Mouse (Mus musculus) 3T3-L1 (cell line): Measurements from ENCODE around the gene Heatr5a.

Experiments
- DNase-seq: peaks from one replicate; pipeline ENCODE4 v3.0.0-alpha.2; 2015; ENCODE audit warnings: low read depth, low spot score

Heatr5a gene

DNA sequence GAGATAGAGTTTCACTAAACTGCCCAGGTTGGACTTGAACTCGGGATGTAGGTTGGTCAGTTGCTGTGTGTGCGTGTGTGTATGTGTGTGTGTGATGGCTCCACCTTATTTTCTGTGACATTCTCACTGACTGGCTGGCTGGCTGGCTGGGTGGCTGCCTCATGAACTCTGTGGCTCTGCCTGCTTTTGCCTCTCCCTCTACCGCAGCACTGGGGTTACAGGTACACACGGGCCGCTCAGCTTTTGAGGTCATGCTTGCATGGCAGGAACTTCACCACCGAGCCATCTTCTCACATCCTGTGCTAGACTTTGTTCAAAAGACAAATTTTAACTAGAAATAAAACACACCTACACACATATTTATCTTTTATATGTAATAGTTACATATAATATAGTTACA, 84.8 kb downstream of the Heatr5a start:
- no peak for DNase-seq

DNA sequence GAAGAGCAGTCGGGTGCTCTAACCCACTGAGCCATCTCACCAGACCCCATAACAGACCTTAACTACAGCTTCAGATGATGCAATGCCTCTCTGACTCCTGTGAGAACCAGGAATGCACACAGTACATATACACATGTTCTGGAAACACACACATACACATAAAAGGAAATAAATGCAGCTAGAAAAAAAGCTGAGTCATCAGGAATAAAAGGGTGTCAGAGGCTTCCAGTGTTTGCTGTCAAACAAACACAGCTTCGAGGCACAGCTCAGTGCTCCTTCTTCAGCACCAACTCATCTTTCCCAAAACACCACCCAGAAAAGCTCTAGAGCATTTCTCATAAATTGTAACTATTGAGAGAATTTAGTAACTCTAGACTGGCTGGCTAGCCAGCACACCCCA, 86.3 kb downstream of the Heatr5a start:
- DNase-seq: peak; percentile 25

DNA sequence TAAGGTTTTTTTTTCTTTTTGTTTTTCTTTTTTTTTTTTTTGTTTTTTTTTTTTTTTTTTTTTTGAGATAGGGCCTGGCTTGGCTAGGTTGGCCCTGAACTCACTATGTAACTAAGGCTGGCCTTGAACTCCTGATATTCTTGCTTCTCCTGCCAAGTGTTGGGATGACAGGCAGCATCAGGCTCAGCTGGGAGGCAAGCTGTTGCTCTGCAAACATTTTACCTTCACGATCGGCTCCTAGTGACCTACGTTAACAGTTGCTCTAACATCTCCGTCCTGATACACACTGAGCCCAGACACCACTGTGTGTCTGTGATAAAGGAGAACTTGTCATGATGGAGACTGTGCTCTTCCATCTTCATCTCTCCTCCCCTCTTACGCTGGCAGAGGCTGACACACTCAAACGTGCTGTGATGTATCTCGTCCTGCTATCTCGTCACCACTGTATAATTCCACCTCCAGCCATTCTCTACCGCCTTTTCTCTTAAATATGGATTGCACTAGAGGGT, 87.8 kb downstream of the Heatr5a start:
- DNase-seq: no peak

DNA sequence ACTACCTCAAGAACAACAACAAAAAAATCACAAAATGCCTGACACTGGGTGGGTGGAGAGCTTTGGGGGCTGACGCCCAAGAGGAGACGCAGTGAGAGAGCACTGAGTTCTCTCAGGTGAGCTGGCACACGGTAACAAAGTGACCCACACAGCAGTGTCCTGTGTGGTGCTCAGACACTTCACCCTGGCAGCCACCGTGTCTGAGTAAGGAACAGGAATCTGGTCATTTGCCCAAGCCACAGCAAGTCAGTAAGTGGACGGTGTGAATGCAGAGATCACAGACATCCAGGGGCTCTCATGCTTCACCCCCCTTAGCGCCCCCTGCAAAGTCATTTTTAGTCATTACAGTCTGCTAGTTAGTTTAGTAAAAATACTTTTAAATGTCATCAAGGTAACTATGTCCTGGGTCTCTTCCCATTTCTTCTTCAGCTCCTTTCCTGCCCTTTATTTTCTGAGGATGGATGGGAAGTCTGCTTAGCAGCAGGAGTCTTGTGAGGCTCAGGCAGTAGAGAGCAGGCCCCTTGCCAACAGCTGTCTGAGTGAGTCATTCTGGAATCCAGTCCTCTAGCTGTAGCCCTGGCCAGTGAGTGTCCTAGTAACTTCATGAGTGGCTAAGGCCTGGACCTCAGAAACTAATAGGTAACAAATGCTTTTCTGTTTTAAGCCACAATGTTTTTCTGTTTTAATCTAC, 88.4 kb downstream of the Heatr5a start:
- DNase-seq: peak; percentile 99

DNA sequence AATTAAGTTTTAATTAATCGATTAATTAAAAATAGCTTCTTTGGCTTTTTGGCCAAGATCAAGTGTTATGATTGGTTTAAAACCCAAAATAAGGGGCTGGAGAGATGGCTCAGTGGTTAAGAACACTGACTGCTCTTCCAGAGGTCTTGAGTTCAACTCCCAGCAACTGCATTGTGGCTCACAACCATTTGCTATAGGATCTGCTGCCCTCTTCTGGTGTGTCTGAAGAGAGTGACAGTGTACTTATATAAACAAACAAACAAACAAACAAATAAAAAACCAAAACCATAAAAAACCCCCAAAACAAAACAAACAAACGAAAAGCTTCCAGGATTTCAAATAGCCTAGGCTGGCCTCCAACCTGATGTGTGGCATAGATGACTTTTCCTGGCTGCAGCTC, 89.3 kb downstream of the Heatr5a start:
- DNase-seq: peak; percentile 44

DNA sequence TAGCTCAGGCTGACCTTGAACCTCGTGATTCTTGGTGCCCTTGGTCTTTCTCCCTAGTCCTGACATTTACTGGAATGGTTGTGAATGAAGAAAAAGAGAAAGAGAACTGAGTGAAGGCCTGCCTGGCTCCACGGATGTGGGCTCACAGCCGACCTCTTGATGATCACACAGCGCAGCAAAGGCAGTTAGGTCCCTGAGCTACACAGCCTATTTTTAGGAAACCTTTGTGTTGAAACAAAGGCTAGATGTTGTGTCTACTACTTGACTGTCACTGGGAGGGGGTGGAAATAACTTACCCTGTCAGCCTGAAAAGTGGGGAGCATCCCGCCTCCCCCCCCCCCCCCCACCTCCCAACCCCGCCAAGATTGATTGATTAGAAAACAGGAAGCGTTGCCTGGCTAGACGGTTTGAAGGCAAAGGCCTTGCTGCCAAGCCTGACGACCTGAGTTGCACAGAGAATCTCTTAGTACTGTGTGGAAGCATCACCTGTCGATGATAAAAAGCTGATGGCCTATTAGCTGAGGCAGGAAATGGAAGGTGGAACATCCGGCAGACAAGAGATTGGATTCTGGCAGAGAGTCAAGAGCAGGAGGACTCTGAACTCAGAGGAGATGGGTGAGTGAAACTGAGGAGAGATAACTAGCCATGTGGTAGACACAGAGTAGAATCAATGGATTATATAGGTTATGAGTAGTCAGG, 99.5 kb downstream of the Heatr5a start:
- no peak for DNase-seq

DNA sequence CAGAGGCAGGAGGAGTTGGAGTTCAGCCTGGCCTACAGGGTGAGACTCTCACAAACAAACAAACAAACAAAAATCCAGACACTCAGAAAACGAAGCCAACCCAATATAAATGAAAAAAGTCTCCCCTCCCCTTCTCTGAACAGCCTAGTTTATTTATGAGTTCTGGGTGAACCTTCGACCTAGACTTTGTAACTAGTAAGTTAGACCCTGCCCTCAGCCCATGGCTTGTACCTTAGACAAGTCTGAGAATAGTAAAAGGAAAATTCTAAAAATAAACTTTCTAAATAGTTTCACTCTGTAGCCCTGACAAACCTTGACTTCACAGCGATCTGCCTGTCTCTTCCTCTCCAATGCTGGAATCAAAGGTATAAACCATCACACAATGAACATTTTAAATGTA, 101.6 kb downstream of the Heatr5a start:
- DNase-seq: no peak

DNA sequence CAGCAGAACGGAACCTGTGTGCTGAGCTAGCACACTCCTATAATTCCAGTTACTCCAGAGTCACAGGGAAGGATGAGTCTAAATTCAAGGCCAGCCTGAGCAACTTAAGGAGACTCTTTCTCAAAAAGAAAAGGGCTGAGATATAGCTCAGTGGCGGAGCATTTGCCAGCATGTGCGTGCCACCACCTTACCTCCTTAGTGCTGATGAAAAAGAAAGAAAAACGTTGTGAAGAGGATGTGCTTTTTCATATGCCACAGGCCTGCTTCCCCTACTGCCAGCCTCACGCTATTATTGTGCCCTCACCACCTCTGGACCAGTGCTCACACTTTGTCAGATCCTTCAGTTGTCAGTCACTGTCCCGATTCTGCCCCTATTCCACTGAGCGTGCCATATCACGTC, 104.0 kb downstream of the Heatr5a start:
- DNase-seq: no peak

DNA sequence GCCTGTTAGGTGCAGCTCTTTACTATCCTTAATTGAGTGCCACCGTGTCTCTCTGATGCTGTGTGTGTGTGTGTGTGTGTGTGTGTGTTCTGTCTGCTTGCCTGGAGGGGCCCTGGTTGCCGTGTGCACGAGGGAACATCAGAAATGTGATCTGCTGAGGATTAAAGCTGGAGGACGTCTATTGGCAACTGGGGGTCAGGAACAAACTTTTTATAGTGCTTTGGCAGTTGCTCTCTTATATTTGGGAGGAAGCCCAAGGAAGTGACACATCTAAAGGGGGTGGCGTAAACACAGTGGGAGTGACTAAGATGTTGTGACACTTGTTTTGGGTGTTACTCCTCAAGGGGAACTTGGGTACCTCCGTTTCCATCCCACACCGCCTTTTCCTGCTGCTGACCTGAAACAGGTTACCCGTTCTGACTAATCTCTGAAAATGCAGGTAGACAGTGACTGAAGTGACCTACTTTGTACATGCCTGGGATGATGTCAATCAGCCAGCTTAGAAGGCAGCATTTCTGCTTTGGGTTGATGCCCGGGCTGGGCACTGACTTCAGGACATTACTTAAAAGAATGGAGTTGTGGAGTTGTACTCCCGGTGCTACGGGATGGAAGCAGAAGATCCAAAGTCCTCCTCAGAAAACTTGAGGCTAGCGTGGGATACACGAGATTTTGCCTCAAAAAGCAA, 104.8 kb downstream of the Heatr5a start:
- DNase-seq: peak; percentile 55

DNA sequence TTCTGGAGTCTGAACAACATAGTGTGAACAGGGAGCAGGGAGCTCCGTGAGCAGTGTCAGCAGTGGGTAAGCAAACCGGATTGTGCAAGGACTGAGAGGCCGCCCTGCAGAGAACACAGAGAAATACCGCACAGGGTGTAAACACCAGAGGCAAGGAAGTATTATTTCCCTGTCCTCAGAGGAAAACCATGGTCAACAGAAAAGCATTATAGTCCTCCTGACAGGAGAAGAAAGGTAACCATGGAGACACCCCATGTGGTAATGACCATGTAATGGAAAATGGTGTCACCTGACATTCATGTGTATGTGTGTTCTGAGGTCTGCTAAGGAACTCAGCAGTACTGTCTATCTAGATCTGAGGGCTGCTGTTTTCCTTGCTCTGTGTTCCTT, 105.3 kb downstream of the Heatr5a start:
- peak; percentile 65 for DNase-seq

DNA sequence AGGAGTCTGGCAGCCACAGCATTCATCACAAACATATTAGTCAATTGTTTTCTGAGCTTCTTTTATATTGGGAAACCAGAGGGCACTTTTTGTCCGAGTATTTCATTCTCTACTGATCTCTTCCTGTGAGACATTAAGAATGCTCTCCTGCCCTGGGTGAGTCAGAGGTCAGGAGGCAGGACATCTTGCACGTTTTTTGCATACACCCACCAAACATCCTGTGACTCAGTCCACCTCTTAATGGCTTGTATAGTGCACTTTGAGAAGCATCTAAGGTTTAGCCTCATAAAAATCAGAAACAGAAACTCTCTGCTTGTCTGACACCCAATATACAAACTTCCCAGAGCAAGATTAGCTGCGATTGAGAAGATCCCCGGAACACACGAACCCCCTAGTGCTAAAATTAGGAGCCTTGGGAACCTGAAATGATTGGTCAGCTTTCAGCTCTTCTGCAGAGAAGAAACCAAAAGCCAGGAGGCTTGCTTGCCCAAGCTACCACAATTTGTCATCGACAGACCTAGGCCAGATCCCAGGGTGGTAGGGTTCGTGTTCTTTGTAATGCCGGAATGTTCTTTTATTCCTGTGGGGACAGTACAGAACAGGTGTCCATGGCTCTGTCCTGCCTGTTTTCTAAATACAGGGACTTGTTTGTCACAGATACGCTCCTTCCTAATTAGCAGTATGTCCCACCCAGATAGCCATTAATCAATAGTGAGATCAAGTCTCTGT, 105.9 kb downstream of the Heatr5a start:
- DNase-seq: peak; percentile 86

DNA sequence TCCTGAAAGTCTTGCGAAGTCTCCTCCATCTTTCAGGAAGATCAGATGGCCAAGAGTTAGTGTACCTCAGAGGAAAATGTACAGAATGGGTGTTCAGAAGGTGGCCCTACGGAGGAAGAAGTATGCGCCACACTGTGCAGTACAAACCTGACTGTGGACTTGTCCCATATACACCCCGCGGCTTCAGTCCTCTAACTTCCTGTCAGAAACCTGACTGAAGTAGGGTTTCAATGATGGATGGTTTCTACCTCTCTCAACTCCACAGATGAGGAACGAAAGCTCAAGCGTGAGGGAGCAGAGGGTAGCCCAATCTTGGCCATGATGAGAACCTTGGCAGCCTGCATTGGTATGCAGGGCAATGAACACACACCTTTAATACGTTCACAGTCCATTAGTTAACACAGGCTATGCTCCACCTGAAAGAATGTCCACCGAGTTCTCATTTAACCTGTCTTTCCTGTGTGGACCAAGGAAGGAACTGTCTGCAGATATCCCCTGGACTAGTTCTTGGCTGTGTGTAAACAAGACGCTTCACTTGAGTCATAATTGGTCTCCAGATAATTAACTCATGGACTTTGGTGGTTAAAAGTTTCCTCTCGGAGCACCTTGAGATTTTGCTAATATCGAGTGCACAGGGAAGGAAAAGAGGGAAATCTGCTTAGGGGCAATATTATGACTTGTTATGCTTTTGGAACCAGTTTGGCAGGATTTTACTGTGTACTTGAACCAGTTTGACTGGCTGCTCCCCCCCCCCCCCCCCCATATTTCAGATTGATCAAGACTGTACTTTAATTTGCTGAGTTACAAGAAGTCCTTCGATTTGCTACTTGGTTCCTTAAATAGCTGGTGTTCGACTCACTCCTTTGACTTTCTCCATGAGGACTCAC, 107.8 kb downstream of the Heatr5a start:
- no peak for DNase-seq

DNA sequence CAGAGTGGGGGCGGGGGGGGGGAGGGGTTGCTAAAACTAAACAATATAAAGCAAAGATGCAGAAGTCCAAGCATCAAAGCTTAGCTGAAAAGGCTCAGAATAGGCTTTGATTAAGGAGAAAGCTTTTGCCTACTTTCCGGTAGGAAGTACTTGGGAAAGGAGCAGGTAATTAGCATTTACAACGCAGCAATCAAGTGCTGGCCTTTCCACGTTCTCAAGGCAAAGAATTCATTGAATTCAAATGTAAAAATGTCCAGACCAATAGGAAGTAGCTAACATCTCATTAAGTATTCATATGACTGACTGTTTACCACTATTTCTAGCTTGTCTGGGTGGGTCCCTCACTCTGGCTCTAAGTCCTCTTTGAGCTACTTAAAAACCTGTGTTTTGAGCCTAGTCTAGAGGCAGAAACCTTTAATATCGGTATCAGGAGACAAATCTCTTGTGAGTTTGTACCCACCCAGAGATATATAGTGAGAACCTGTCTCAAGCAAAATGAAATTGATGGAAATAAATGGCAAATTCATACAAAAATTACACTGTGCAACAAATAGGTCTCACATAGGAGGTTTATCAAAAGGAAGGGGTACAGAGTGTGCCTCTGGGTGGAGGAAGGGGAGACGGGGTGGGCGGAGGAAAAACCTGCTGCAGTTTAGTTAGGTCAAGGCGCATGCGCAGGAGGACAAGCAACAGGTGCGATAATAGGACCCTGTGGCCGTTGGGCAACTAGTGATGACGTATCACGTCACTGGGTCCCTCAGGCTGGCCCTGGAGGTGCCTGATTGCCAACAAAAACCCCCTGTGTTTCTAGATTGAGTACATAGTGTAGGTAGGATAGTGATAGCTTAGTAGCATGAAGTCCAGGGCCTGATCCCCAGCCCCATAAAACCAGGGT, 112.7 kb downstream of the Heatr5a start:
- DNase-seq: no peak

DNA sequence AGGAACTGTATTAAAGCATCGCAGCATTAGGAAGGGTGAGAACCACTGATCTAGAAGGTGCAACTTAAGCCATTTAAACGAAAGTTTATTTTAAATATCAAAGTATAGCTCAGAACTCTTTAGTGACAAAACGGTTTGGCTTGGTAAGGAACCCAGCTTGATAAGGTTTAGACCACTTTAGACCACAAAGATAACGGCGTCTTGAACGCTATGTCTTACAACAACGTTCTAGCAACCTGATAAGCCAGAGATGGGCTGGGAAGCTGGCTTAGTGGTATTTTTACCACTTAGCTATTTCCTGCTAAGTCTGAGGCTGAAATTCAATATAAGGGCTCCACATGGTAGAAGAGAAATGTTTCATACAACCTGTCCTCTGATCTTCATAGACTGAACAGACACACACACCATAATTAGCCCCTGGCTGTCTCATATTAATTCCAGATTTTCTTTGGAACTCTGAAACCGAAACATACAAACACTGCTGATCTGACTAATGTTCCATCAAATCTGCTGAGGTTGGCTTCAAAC, 114.3 kb downstream of the Heatr5a start:
- DNase-seq: no peak

DNA sequence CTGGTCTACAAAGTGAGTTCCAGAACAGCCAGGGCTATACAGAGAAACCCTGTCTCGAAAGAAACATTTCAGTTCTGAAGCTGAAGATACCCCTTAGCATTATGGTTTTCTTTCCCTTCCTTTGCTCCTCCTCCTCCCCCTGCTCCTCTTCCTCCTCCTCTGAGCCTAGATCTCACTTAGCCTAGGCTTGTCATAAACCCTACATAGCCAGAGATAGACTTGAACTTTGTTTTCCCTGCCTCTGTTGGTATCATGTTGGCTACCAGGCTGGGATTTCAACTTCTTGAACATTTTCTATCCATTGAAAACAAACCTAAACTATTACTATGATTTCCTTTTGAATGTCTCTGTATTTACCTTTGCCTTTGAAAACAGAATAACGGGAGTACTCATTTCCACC, 115.2 kb downstream of the Heatr5a start:
- no peak for DNase-seq

DNA sequence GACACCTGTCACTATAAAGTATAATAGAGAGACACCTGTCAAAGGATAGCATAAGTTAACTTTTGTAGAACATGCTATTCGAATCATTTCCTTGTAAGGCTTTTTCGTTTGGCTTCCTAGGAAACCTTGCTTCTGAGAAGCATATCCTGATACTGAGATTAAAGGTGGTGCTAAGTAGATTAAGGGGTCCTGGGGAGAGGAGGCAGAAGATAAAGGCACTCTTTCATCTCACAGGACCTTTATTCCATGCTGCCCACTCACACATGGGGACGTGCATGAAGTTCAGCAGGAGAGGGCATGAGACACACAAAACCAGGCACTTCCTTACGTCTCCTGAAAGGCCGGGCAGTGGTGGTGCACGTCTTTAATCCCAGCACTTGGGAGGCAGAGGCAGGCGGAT, 115.7 kb downstream of the Heatr5a start:
- no peak for DNase-seq

DNA sequence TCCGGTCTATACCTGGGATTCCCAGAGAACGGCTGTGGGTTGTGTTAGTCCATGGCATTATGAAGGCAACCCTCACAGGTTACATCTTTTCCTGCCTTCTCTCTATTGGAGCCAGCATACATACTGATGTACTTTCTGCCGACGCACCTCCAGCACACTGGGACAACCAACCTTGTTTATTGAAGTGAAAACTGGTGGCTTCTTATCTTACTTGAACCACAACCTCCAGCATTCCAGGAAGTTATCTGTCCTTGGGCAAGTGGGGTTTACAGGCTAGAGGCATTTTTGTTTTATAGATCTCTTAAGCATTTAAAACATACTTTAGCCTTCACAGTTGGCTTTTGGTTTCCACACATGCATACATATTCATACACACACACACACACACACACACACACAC, 119.5 kb downstream of the Heatr5a start:
- DNase-seq: no peak

DNA sequence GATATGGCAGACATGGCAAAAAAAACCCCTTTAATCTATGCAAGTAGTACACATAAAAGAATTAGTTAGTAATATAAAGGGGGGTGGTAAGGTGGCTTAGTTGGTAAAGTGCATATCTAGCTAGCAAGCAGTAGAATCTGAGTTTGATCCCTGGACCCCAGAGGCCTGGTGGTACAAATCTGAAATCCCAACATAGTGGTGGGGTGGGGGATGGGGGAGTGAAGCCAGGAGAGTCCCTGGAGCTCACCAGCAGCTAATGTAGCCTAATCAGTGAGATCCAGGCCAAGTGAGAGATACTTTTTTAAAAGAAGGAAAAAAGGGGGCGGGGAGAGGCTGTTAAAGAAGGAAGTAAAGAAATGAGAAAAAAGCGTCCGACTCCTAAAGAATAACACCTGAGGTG, 120.0 kb downstream of the Heatr5a start:
- DNase-seq: no peak

DNA sequence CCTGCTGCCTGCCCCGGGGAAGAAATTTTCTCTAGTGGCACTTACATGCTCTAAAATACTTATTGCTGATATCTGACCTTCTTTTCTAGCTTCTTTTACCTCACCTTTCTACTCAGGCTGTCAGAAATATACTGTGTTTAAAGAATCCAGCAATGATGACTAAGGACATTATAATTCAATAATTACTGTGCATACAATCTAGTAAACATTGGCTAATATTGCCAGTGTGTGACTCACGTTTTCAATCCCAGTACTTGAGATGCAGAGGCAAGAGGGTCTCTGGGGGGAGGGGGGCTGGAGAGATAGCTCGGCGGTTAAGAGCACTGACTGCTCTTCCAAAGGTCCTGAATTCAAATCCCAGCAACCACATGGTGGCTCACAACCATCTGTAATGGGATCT, 120.8 kb downstream of the Heatr5a start:
- DNase-seq: peak; percentile 34

DNA sequence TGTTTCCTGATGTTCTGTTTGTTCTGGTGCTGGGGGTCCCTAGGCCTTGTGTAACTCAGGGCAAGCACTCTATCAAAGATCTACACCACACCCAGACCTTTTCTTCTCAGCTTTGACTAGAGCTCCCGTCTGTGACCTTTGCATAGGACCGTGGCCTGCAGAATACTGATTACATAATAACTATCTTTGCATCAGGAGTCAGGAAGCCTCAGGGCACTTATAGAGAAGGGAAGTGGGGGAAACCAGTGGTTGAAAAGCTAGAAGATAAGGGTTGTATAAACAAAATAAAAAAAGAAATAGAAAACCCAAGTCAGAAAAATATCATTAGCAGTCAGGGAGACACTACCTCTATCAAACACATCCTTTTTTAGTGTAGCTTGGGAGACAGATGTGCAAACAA, 121.2 kb downstream of the Heatr5a start:
- no peak for DNase-seq
